Mouse (Mus musculus) embryonic facial prominence, embryonic 14.5 days (tissue): ENCODE measurements around the gene Dzank1. TPM values are rescaled to one million over a fixed set of nuclear protein-coding genes. Genes with fewer than 3 reads are reported as not detected.
A peak's percentile ranks its signal among the peaks of the same experiment; 100 is the strongest.

Source experiments
- ATAC-seq: fragments of 200-750 bp; cut with Nextera tagmentation; 2 replicates; pipeline ENCODE4 v1.8.0; 2017; ENCODE audit warnings: low read depth, moderate number of reproducible peaks, moderate TSS enrichment
- DNase-seq: peaks from one replicate; pipeline ENCODE4 v3.0.0-alpha.2; 2015; ENCODE audit warnings: low spot score
- H3K27ac ChIP-seq: fragments of 300-500 bp; sonication (generic); replicated peaks from 2 replicates; pipeline ENCODE4 v1.5.1; 2014; ENCODE audit warnings: low read depth, mild to moderate bottlenecking, low read length, moderate library complexity
- H3K27me3 ChIP-seq: fragments of 300-500 bp; sonication (generic); replicated peaks from 2 replicates; pipeline ENCODE4 v1.6.1; 2014; ENCODE audit warnings: low read length; ENCODE audit not compliant: control insufficient read depth, insufficient read depth
- H3K36me3 ChIP-seq: fragments of 300-500 bp; sonication (generic); 2 replicates; pipeline ENCODE4 v1.6.1; 2014; ENCODE audit warnings: low read length, mixed read lengths; ENCODE audit not compliant: control insufficient read depth, insufficient read depth
- H3K4me1 ChIP-seq: fragments of 300-500 bp; sonication (generic); 2 replicates; pipeline ENCODE4 v1.6.1; 2014; ENCODE audit warnings: antibody characterized with exemption, low read length; ENCODE audit not compliant: control insufficient read depth, insufficient read depth
- H3K4me2 ChIP-seq: fragments of 300-500 bp; sonication (generic); 2 replicates; pipeline ENCODE4 v1.6.1; 2014; ENCODE audit warnings: low read depth, mild to moderate bottlenecking, low read length, moderate library complexity, mixed read lengths
- H3K4me3 ChIP-seq: fragments of 300-500 bp; sonication (generic); 2 replicates; pipeline ENCODE4 v1.5.1; 2014; ENCODE audit warnings: low read depth, mild to moderate bottlenecking, low read length
- H3K9ac ChIP-seq: fragments of 300-500 bp; sonication (generic); 2 replicates; pipeline ENCODE4 v1.6.1; 2014; ENCODE audit warnings: low read depth, mild to moderate bottlenecking, low read length, moderate library complexity, mixed read lengths
- H3K9me3 ChIP-seq: fragments of 300-500 bp; sonication (generic); 2 replicates; pipeline ENCODE4 v1.6.1; 2016; ENCODE audit warnings: low read length; ENCODE audit not compliant: control insufficient read depth
- WGBS: fragments of 180-500 bp; shearing (Covaris S2); extraction: QIAGEN DNeasy Blood & Tissue Kit; methylation state at CpG from one replicate; pipeline ENCODE4 v1.1.7; 2014; 5-methylcytosine and 5-hydroxymethylcytosine counted together
- polyA plus RNA-seq: library from polyadenylated mRNA; unstranded; fragments of >200 nt; fragmentation: Nextera tagmentation; extraction: Ambion mirVana; gene quantifications from 2 replicates; pipeline ENCODE4 v1.2.1, GENCODE M21; 2014

Dzank1 gene
- polyA plus RNA-seq, 1 experiment from 2014 or later: 2.6 TPM

GRCm38 (mm10) chr2:144544630-144545029 is 17.4 kb upstream of the Dzank1 start:
- H3K27me3 ChIP-seq: no peaks in the 10 kb centered on the region
- H3K36me3 ChIP-seq: peaks cover 67% of the 10 kb centered on the region
- peak; percentile 34 for DNase-seq
- H3K27ac ChIP-seq: no peak overlapping the region
- ATAC-seq: no peak
- H3K9me3 ChIP-seq: no peaks in the 10 kb centered on the region
- H3K4me1 ChIP-seq: 0 out of 2 replicates have a peak, but pooled peaks cover 3% of the 10 kb centered on the region
- H3K4me3 ChIP-seq: no peak overlapping the region
- H3K4me2 ChIP-seq: no peak overlapping the region
- H3K9ac ChIP-seq: no peak overlapping the region
- 77% methylated on average over 6 of the region's 6 CpGs for WGBS

GRCm38 (mm10) chr2:144543670-144544069 is 16.5 kb upstream of the Dzank1 start:
- H3K9me3 ChIP-seq: no peaks in the 10 kb centered on the region
- DNase-seq (no peak), ATAC-seq (no peak)
- WGBS: 92% methylated on average over 6 of the region's 6 CpGs
- H3K4me1 ChIP-seq: 0 out of 2 replicates have a peak, but pooled peaks cover 3% of the 10 kb centered on the region
- H3K27ac ChIP-seq: no peak overlapping the region
- H3K4me3 ChIP-seq: no peak overlapping the region
- no peak overlapping the region for H3K9ac ChIP-seq
- H3K27me3 ChIP-seq: no peaks in the 10 kb centered on the region
- no peak overlapping the region for H3K4me2 ChIP-seq
- peaks cover 77% of the 10 kb centered on the region for H3K36me3 ChIP-seq

DNA sequence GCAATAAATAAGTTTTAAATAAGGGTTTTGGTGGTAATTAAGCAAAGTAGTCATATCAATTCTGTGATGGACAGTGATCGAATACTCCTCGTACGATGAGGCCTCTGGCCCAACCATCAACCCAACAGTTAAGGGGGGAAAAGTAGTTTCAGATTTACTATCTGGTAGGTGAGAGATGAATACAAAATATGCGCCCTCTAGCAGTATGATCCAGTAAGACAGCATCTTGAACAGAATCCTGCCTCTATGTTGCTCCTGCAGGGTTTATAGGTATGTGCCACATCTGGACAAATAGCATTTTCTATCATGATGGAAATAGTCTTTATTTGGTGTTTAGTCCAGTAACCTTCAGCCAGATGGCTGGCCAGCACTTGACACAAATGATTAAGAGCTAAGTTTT is 14.0 kb upstream of the Dzank1 start:
- Histone ChIP-seq H3K36me3 (peaks cover 84% of the 10 kb centered on the region), H3K9ac (no peak overlapping the region), H3K27me3 (no peaks in the 10 kb centered on the region), H3K4me3 (no peak overlapping the region), H3K9me3 (no peaks in the 10 kb centered on the region), H3K4me1 (no peaks in the 10 kb centered on the region), H3K27ac (no peak overlapping the region), H3K4me2 (no peak overlapping the region)
- WGBS: 82% methylated on average over 4 of the region's 4 CpGs
- no peak for DNase-seq
- no peak for ATAC-seq

GRCm38 (mm10) chr2:144537123-144537522 is 9.9 kb upstream of the Dzank1 start:
- WGBS: 93% methylated on average over 7 of the region's 7 CpGs
- H3K4me2 ChIP-seq: no peak overlapping the region
- no peak overlapping the region for H3K9ac ChIP-seq
- peaks cover 9% of the 10 kb centered on the region; the same call in 1 of the 2 replicates for H3K9me3 ChIP-seq
- no peak overlapping the region for H3K27ac ChIP-seq
- ATAC-seq (no peak), DNase-seq (no peak)
- no peaks in the 10 kb centered on the region for H3K27me3 ChIP-seq
- peaks cover 95% of the 10 kb centered on the region for H3K36me3 ChIP-seq
- no peak overlapping the region for H3K4me3 ChIP-seq
- no peaks in the 10 kb centered on the region for H3K4me1 ChIP-seq

GRCm38 (mm10) chr2:144527821-144528174 is 584 bp upstream of the Dzank1 start:
- H3K4me2 ChIP-seq: peak overlapping the region; percentile 78
- DNase-seq: no peak
- 0% methylated on average over 21 of the region's 25 CpGs for WGBS
- H3K4me3 ChIP-seq: peak overlapping the region; percentile 98
- peak overlapping the region; percentile 94 for H3K27ac ChIP-seq
- peak; percentile 22 for ATAC-seq
- H3K36me3 ChIP-seq: peaks cover 25% of the 10 kb centered on the region
- no peaks in the 10 kb centered on the region for H3K9me3 ChIP-seq
- H3K9ac ChIP-seq: peak overlapping the region; percentile 95
- 0 out of 2 replicates have a peak, but pooled peaks cover 11% of the 10 kb centered on the region for H3K27me3 ChIP-seq
- H3K4me1 ChIP-seq: peaks cover 6% of the 10 kb centered on the region; the same call in 1 of the 2 replicates

DNA sequence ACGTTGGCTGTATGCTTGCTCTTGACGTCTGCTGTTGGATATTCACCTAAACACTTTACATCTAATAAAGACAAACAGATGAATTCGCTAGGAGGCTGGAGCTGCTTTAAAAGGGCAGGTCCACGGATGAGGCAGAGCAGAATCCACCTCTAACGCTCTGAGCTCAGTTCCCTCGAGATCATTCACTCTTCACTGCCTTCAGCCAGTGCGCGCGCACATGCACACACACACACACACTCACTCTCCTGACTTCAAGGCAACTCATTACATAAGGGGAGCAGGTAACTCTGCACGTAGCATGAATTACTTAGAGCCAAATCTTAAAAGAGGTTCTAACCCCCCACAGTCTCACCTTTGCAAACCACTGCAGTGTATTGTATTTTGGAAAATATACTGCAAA is 1.4 kb downstream of the Dzank1 start:
- H3K27me3 ChIP-seq: 0 out of 2 replicates have a peak, but pooled peaks cover 11% of the 10 kb centered on the region
- DNase-seq (no peak), ATAC-seq (no peak)
- WGBS: 47% methylated on average over 10 of the region's 10 CpGs
- peaks cover 6% of the 10 kb centered on the region; the same call in 1 of the 2 replicates for H3K4me1 ChIP-seq
- no peak overlapping the region for H3K4me2 ChIP-seq
- H3K9ac ChIP-seq: no peak overlapping the region
- H3K9me3 ChIP-seq: no peaks in the 10 kb centered on the region
- peaks cover 10% of the 10 kb centered on the region; the same call in 1 of the 2 replicates for H3K36me3 ChIP-seq
- no peak overlapping the region for H3K4me3 ChIP-seq
- no peak overlapping the region for H3K27ac ChIP-seq

DNA sequence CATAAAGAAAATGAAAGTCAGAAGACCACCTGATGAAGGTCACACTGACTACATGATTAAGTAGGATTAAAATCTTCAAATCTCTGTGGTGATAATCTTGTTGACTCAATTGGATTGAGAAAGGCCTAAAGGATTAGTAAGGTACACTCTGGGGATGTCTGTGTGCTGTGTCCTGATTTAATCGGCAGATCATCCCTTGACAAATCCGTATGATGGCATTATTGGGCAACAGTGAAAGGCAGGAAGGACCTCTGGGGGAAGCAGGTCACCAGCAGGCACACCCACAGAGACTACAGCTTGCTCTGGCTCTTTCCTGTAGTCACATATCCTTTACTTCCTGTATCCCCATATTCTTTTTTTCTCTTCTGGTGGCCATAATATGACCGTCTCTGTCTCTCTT is 7.4 kb downstream of the Dzank1 start:
- Histone ChIP-seq H3K36me3 (no peaks in the 10 kb centered on the region), H3K9me3 (no peaks in the 10 kb centered on the region), H3K9ac (no peak overlapping the region), H3K27ac (no peak overlapping the region), H3K4me1 (no peaks in the 10 kb centered on the region), H3K4me3 (no peak overlapping the region), H3K27me3 (0 out of 2 replicates have a peak, but pooled peaks cover 4% of the 10 kb centered on the region), H3K4me2 (no peak overlapping the region)
- no peak for ATAC-seq
- no peak for DNase-seq
- WGBS: 80% methylated on average over 3 of the region's 3 CpGs

DNA sequence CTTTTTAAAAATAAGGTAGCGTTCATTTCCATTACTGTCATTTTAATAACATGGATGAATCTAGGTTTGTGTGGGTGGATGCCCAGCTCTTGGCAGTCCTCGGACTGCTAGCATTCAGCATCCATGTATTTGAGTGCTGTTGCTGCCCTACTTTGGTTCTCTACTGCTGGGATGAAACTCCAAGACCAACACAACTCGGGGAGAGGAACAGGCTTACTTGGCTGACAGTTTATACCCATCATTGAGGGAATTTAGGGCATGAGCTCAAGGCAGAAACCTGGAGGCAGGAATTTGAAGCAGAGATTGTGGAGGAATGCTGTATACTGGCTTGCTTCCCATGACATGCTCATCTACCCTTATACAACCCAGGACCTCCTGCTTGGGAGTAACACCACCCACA is 12.6 kb downstream of the Dzank1 start:
- WGBS: 71% methylated on average over 3 of the region's 3 CpGs
- Histone ChIP-seq H3K36me3 (no peaks in the 10 kb centered on the region), H3K9me3 (no peaks in the 10 kb centered on the region), H3K27me3 (no peaks in the 10 kb centered on the region), H3K4me1 (no peaks in the 10 kb centered on the region), H3K4me3 (no peak overlapping the region), H3K4me2 (no peak overlapping the region), H3K27ac (no peak overlapping the region), H3K9ac (no peak overlapping the region)
- ATAC-seq (no peak), DNase-seq (no peak)

DNA sequence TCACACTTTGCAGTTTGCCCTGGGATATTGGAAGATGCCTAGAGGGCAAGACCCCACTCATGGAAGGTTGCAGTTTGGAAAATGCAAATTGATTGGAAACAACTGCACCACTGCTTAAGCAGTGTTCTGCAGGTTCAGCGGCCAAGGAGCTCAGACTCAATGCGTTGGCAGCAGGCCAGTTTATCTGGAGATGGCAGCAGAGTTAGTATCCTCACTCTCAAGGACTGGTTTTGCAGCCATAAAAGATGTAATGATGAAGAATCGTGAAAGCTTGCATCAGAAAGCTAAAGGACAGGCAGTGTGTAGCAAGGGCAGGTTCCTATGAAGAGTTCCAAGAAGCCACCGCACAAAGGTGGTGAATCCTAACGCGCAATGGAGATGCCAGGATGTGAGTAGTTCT is 25.1 kb downstream of the Dzank1 start:
- H3K36me3 ChIP-seq: no peaks in the 10 kb centered on the region
- DNase-seq: peak; percentile 36
- WGBS: 80% methylated on average over 6 of the region's 6 CpGs

More for the DNA sequence above, 25.1 kb downstream of the Dzank1 start:
- no peak overlapping the region for H3K4me2 ChIP-seq
- no peak overlapping the region for H3K9ac ChIP-seq
- H3K27ac ChIP-seq: no peak overlapping the region
- no peak for ATAC-seq
- no peaks in the 10 kb centered on the region for H3K27me3 ChIP-seq
- H3K4me3 ChIP-seq: no peak overlapping the region
- no peaks in the 10 kb centered on the region for H3K9me3 ChIP-seq
- no peaks in the 10 kb centered on the region for H3K4me1 ChIP-seq
